Mouse (Mus musculus): ENCODE results near the gene Mat2a. TPM values are rescaled to one million over a fixed set of nuclear protein-coding genes. Genes with fewer than 3 reads are reported as not detected.
"Not testable (repeated sequence)": the region's sequence is repeated elsewhere in the genome, so short reads cannot be mapped to it uniquely, and the experiment has no call there.

The Mat2a gene
- total RNA-seq (2021): 100 to 1,000 TPM; 130 to 166 TPM
- long read RNA-seq, experiment 1, transcript Mat2a-202 (8 exons, 3,387 nt): minor isoform, 11 of 155 reads
- long read RNA-seq, experiment 1, transcript Mat2a-201 (9 exons, 2,804 nt): major isoform, 134 of 155 reads
- long read RNA-seq, experiment 1, partial matches to known transcripts: 1 of 155 reads
- long read RNA-seq, experiment 1, other reads (novel, unspliced or antisense): 9 of 155 reads
- long read RNA-seq, experiment 2, transcript Mat2a-202 (8 exons, 3,387 nt): minor isoform, 8 of 84 reads
- long read RNA-seq, experiment 2, transcript Mat2a-201 (9 exons, 2,804 nt): major isoform, 65 of 84 reads
- long read RNA-seq, experiment 2, partial matches to known transcripts: 3 of 84 reads
- long read RNA-seq, experiment 2, other reads (novel, unspliced or antisense): 8 of 84 reads

DNA sequence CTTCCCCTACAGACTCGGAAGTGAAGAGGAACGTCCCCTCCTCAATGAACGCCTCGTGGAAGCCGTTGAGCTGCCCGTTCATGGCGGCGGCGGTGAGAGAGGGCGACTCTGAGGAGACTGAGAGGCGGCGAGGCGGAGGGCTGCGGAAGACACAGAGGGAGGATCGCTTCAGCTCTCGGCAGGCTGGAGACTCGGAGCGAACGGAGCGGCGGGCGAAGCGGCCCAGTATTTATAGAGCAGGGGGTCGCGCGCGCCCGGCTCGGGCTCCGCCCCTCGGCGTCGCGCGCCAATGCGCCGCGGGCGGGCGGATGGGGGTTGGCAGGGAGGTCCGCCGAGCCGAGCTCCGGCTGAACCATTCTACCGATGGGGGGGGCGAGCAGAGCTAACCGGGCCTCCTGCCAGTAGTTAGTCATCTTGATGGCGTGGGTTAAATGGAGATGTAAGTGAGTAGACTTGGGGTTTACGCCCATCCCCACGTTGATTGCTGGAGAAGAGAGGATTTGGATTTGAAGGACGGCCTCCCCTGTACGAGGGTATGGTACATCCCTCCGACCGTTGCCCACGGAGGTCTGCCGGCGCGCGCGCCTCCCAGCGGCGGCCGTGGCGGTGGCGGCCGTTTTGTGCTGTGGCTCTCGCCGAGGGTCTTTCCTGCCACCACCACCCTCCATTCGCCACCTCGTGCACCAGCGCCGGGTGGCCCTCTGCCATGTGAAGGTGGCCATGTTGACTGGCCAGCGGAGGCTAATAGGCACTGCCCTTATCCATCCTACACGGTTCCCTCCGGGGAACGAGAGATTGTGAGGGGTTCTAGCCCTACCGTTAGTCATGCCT, at the start of gene Mat2a:
Gene Mat2a, minus strand, starts transcription at position 204 of the 831 bp plus-strand sequence.
- peak; percentile 95 to 96 for DNase-seq

DNA sequence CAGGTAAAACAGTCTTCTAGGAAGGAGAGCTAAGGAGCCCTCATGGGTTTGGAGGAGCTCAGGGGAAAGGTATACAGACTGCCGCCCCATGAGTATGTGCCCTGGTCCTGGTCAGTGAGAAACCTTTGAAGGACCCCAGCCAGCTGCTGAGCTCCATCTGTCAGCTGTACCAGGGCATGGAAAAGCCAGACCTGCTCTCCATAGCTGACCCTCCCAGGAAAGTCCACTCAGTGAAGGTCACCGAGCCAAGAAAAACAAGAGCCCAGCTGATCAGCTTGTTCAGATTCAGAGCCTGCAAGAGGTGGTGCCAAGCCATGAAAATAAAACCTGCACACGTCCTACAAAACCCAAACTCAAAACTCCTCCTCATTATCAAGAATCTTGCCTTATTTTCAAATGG, 49.5 kb upstream of the Mat2a start:
- peak; percentile 72 to 84 for DNase-seq

DNA sequence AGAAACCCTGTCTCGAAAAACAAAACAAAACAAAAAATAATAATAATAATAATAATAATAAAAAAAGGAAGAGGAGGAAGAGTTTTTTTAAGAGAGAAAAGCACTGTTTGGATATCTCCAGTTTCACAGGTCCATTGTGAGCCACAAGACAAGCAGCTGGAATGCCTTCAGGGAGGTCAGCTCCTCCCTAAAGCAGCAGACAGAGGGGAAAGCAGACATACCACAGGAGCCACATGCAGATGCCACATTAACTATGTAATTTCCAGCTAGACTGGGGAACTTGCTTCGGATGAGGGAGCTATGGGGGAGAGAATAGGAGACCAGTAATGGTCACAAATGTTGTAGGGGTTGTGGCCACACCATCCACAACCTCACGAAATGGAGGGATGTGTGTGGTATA, 47.9 kb upstream of the Mat2a start:
- DNase-seq: no peak

DNA sequence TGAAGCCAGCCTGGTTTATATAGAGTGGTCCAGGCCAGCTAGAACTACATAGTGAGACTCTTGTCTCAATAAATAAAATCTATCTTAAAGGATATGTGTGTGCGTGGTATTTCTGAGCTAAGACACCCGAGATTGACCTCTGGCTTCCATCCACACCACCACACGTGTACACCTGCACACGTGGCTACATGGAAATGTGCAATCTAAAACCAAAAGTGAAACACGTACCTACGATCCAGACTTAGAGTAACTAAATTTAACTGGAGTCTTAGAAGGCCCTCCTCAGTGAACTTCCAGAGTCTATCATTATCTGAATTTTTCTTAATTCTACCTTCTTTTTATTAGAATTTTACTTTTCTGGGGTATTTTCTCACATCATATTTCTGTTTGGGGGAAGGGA, 46.9 kb upstream of the Mat2a start:
- no peak for DNase-seq

DNA sequence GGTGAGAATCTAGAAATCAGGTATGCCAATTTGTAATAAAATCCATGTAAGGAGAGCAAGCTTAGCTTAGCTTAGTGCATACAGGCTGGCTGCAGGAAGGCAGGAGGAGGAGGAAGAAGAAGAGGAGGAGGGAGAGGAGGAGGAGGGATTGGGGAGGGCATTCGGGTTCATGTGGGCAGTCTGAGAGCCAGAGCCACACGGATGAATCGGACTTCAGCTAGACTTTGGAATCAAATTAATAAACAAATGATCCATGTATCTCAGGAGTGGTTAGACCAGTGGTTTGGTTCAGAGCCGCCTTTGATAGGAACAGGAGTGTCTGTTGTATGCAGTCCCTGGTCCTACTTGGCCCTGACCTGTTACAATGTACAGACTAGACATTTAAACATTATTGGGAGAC, 45.5 kb upstream of the Mat2a start:
- DNase-seq: no peak

DNA sequence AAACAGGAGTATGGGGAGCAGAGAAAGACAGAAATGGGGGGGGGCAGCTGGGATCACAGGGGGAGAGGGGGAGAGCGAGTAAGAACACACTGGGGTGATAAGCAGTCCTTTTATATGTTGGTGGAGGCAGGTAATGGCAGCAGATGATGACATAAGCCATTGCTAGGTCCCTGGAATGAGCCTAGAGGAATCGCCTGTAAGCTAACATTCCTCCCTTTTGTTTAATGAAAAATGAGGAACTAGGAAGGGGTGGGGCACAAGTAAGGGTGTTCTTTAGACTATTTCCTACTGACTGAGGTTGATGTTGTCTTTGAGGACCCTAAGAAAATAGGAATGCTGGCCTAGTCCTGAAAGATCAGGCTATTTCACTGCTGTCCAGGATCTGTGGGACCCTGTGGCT, 42.8 kb upstream of the Mat2a start:
- no peak for DNase-seq

DNA sequence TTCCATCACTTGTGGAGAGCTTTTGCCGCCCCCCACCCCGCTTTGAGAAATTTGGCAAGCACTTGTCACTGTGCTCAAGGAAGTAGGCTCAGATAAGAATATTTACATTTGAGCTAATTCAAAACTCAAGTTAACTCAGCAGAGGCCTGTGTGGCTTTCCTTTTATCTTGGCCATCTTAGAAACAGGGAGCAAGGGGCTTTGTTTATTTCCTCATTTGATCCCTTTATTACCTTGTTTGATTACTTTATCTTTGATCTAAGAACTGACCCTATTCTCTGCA, 41.0 kb upstream of the Mat2a start:
- DNase-seq: no peak

GRCm38 (mm10) chr6:72479645-72480421, 40.5 kb upstream of the Mat2a start:
- DNase-seq: no peak

DNA sequence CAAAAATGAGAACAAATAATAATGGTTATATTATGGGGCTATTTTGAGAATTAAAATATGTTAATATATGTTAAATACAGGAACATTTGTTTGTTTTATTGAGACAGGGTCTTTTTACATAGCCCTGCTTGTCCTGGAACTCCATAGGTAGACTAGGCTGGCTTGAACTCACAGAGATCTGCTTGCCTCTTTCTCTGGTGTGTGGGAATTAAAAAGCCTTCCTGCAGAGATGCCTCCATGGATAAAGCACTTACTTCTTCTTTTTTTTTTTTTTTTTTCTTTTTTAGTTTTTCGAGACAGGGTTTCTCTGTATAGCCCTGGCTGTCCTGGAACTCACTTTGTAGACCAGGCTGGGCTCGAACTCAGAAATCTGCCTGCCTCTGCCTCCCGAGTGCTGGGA, 39.3 kb upstream of the Mat2a start:
- DNase-seq: not testable (repeated sequence)

- DNase-seq: peak in 1 of 2 experiments; percentile 49
Observed at GRCm38 (mm10) chr6:72477621-72478020, 38.3 kb upstream of the Mat2a start.

GRCm38 (mm10) chr6:72476836-72477235, 37.5 kb upstream of the Mat2a start:
- no peak for DNase-seq

- peak in 1 of 2 experiments; percentile 29 for DNase-seq
Observed at GRCm38 (mm10) chr6:72475221-72475985, 36.0 kb upstream of the Mat2a start.

- DNase-seq: peak; percentile 71 to 86
Observed at GRCm38 (mm10) chr6:72473264-72474041, 34.1 kb upstream of the Mat2a start.

DNA sequence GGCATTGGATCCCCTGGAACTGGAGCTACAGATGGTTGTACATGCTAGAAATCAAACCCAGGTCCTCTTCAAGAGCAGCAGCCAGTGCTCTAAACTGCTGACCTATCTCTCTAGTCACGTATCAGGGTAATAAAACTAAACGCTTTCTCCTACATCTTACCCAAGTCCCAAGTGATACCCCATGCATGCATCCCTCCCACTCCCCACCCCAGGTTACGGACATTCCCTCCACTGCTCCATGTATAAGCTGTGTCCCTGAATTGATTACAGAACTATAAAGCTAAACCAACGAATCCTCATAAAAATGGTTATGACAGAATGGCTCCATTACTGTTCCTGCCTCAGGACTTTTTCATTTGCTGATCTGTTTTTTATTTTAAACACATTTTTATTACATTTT, 26.8 kb upstream of the Mat2a start:
- no peak for DNase-seq

- peak; percentile 54 to 59 for DNase-seq
Observed at GRCm38 (mm10) chr6:72465361-72466157, 26.2 kb upstream of the Mat2a start.

GRCm38 (mm10) chr6:72462550-72463257, 23.3 kb upstream of the Mat2a start:
- peak in 1 of 2 experiments; percentile 54 for DNase-seq

DNA sequence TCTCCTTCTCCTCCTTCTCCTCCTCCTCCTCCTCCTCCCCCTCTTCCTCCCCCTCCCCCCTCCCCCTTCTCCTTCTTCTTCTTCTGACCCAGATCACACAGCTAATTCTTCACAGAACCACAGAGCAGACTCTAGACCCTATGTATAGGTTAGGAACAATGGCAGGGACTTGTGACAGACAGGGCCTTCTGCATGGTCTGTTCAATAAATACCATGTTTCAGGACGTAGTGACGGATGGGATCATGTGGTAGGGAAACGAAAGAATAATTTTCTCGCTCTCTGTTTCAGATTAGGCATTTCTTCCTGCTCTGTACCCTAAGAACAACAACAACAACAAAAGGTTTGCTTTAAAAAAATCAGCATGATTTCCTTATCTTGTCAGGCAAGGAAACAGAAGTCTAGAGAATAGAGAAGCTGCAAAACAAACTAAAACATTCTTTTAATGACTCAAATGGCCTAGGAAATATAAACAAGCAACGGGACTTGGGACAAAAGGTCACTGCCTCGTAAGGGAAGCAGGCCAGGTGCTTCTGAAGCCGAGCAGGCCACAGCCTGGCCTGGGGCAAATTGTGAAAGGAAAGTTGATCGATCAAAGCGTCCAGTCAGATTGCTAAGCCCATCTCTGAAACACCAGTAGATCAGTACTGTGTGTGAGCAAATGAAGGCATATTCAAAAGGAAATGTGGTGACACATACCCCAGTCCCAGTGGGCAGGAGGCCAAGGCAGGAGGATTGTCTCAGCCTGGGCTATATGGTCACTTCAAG, 20.9 kb upstream of the Mat2a start:
- DNase-seq: peak; percentile 40 to 47

DNA sequence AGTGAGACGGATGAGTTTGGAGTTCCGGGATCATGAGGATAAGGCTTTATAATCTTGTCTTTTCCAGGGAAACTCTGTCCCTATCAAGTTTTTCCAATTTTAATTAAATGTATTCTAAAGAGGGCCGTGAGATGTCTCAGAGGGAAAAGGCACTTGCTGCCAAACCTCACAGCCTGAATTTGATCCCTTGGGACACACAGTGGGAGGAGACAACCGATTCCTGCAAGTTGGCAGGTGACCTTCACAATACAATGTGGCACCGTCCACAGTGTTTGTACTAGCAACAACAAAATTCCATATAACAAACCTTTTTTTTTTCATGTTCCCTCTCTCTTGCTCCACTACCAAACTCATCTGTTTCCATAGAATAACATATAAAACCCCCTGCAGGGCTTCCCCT, 19.6 kb upstream of the Mat2a start:
- DNase-seq: peak in 1 of 2 experiments; percentile 25

GRCm38 (mm10) chr6:72458418-72458817, 19.1 kb upstream of the Mat2a start:
- DNase-seq: no peak

Measured in heart, adult 18-20 months (tissue).